Mouse (Mus musculus): ENCODE results near the gene Tead1.

The Tead1 gene

DNA sequence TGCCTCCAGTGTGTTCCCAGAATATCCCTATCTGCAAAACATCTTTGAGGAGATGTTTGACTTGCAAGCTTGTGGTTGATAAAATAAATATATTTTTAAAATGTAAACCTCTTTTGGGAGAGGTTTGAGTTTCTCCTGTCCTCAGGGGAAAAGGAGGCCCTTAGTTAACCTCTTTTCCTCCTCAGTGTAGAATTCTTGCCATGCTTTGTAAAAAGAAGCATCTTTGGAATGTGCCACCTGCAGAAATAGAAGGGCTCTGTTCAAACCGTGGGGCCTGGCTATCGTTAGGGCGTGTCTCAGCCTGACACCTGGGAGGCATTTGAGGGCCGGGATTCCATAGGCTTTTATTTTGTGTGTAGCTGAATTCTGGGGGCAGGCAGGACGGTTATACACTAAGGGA, 51.1 kb downstream of the Tead1 start:
- no peak for DNase-seq (ENCODE audit: low spot score)

DNA sequence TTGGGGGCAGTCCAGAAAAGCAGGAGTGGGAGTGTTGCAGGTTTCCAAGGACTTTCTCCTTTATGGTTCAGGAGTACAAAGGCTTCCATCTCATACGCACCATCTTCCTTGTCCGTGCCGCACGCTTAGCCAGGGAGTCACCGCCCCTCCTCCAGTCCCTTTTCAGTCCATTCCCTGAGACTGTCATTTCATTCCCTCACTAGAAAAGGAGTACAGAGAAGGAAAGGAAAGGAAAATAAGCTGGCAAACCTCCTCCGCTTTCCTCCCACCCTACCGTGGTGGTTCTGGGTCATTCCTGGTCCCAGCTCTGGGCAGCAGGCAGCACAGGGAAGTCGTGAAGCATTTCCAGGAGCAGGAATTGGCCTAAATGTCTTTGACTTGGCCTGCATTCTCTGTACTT, 52.5 kb downstream of the Tead1 start:
- no peak for DNase-seq (ENCODE audit: low spot score)

DNA sequence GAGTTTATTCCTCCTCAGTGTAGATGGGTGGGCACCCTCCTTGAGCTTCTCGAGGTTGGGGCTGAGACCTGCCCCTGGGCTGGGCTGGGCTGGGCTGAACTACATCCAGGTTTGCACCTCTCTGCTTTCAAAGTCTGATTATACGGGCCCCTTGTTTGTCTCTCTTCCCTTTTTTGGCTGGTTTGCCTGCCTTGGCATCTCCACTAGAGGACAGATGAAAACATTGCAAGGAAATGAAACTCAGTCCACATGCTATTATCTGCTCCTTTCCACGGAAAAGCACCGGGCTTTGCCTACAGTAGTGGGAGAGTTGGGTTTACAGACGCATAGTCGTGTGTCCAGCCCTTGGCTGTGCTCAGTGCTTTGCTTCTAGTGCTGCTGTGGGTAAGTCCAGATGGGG, 60.1 kb downstream of the Tead1 start:
- no peak for DNase-seq (ENCODE audit: low spot score)

DNA sequence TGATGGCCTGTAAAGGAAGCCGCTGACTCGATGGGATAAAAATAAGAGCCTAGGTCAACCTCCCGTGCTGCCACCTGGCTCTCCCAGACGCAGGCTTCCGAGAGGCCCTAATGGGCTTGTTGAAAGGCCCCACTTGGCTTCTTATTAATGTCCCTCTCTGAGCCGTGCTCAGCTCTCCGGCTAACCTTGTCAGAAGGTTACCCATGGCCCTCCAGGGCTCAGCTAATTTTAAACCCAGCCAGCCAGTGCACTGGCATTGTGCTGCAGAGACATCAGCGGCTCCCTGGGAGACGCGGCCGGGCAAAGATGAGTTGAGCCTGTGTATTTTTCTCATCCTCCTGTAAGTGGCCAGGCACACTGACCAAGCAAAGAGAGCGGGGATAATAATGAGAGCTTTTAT, 62.7 kb downstream of the Tead1 start:
- no peak for DNase-seq (ENCODE audit: low spot score)

DNA sequence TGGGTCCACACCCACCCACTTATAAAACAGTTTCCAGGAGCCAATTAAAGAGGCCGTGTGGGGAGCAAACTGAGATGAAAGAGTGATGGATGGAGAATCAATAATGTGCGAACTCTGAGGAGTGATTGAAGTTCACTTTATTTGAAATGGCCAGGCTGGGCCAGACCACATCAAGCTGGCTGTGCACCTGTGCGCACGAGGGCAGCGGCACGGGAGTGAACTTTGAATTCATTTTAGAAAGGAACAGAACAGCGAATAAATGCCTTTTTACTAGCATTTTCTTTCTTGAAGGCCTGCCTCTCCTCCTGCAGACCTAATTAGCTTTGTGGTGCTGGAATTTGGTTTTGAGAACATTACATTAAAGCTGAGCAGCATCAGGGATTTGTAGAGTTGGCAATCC, 63.9 kb downstream of the Tead1 start:
- DNase-seq (ENCODE audit: low spot score), result no peak

DNA sequence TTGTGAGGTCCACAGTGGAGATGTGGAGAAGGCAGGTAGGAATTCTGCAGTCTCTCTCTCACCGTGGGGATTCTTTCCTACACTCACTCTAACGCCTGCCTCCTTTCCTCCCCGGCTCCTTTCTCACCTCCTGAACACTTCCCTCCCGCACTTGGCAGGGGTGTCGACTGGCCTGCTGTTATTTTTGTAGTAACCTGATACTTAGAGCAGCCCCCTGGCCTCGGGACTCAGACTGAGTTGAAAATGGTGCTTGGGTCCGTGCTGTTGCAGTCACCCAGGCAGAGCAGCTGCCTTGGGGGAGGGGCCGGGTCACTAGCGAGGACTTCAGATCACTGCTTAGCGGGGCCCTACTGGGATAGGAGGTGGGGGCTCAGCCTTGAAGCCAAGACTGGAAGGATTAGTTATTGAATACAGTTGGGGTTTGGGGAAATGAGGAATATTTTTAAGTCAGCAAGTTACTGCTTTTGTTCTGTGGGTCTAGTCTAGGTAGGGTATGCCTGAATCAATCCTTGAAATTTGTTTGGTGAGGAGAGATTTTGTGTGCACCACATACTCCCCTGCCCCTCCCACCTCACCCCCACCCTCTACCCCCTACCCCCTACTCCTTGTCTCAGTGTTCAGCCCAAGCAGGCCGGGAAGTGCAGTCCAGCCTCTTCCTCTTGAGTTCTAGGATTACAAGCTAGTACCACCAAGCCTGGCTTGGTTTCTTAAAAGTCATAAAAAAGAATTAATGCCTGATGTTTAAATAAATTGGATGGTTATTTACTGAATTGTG, 64.7 kb downstream of the Tead1 start:
- no peak for DNase-seq (ENCODE audit: low spot score)

DNA sequence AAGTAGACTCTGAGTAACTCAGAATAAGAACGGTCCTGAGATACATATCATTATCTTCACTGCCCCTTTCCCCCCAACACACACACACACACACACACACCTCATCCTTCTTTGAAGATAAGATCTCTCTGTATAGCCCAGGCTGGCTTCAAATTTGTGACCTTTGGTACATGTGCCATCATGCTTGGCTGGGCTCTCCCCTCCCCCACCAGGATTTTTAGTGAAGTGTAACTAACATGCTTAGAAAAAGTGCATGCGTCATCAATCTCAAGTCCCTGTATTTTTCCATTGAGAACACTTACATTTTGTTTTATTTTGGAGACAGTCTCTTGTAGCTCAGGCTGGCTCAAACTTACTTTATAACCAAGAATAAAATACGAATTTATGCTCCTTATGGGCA, 68.1 kb downstream of the Tead1 start:
- no peak for DNase-seq (ENCODE audit: low spot score)

DNA sequence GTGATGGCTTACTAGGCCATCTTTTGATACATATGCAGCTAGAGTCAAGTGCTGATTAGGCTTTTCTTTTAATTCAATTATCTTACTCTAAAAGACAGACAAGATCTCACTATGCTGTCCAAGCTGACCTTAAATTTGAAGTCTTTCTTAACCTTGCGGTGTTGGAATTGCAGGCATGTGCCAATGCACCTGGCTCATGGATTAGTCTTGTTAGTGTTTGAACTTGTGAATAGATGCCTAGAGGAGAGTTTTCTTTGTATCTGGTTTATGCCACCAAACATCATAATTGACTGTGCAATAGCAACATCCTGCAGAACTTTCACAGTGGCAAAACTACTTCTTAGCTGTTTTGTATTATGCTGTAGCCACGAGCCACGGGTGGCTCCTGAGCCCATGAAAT, 68.7 kb downstream of the Tead1 start:
- no peak for DNase-seq (ENCODE audit: low spot score)

DNA sequence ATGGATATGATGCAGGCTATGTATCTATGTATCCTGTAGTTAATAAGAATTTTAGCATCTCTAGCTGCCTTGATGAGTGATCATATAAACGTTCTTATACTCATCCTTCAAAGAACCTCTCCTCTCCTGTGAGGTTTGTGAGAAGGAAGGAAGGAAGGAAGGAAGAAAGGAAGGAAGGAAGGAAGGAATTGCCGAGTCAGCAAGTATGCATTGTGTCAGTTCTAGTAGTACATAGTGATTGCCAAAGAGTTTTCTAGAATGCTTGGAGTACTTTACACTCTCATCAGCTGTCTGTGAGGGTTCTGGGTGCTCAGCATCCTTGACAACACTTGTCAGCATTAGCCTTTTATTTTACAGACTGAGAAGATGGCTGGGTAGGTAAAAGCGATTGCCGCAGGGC, 69.2 kb downstream of the Tead1 start:
- no peak for DNase-seq (ENCODE audit: low spot score)

DNA sequence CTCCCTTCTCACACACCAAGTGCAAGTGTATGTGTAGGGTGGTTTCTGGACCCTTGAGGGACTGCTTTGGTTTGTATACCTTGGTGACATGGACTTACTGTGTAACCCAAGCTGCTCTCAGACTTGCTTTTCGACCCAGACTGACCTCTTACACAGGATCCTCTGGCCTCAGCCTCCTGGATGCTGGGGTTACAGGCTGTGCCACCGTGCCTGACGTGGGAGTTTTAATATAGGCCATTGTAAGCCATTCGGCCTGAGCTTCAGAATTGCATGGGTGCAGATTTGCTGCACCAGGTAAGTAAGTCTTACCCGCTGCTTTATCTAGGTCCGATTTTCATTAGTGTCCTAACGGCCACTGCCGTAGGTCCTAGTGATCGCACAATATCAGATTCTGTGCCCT, 71.0 kb downstream of the Tead1 start:
- no peak for DNase-seq (ENCODE audit: low spot score)

DNA sequence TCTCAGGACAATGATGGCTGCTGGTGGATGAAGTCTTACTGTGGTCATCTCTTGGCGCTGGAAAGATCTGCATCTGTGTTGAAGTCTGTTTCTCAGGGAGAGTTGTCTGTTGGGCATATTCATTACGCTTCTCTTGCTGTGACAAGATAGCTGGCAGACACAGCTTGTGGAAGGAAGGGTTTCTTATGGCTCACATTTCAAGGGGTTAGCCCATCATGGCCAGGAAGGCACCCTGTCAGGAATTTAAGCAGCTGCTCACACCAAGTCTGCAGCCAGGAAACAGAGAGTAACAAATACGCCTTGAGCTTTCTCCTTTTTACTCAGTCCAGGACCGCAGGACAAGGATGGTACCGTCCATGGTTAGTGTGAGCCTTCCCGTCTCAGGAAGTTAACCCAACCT, 73.2 kb downstream of the Tead1 start:
- no peak for DNase-seq (ENCODE audit: low spot score)

DNA sequence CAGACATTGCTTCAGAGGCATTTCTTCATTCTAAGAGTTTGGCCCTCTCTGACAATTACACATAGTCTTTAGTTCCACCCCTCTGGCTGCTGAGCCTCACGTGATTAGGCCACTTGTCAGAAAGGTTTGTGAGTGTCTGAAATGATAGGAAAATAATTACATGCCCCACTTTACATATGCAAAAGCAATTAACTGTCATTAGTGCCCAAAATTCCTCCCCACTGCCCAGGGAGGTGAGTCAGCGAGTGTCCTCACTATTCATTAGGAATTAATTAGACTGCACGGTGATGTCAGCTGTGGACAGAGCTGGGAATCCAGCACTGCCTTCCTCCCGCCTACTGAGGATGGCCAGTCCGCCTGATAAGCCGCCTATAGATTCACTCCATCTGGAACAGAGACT, 74.2 kb downstream of the Tead1 start:
- DNase-seq (ENCODE audit: low spot score), result no peak

DNA sequence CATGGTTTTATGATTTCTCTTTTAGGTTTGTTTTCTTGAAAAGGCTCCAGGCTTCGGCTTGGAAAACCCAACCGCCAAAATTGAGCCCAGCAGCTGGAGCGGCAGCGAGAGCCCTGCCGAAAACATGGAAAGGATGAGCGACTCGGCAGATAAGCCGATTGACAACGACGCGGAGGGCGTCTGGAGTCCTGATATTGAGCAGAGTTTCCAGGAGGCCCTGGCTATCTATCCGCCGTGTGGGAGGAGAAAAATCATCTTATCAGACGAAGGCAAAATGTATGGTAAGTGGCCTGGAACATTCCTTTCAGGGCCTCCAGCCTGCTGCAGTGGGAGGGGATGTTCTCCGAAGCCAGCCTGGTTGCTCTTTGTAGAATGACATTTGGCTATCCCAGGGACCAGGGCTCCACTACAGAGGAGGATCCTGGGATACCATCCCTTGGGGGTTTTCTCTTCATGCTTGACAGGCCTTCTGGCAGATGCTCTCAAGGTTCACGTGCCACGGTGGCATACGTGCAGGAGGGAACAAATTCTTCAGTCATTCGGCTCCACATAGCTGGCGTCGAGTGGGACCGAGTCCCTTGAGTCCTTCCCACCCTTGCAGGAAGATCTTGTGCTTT, 80.3 kb downstream of the Tead1 start:
- no peak for DNase-seq (ENCODE audit: low spot score)

DNA sequence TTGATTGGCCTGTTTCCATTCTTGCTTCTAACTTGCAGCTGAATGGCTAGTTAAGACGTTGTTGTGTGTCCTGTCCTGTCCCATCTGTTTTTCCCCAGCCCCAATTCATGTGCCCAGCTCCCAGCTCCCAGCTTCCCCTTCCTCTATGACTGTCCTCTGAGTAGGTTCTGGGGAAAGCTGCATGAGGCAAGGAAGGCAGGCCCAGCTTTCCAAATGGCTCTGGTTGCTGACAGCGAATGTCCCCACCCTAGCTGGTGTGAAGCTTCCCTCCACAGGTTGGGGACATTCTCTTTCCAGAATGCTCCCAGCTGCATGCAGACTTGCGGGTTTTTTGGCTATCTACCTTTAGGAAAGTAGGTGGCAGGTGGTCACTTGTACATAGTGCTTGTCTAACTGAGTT, 81.2 kb downstream of the Tead1 start:
- no peak for DNase-seq (ENCODE audit: low spot score)

DNA sequence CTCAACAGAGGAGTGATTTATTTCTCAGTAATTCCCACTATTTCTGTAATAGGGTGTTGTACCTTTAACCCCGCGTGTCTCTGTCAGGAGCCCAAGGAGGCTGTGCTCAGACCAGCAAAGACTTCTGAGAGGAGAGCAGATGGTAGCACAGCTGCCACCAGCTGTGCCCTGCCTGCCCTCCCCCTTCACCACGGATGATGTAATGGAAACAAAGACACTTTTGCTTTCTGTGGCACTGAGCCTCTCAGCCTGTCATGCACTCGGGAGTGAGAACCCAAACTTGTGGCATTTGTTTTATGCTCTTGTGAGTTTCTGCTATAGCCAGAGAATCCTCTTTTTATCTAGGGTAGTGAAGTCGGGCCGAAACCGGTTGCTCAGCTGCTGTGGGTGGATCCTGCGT, 81.7 kb downstream of the Tead1 start:
- DNase-seq (ENCODE audit: low spot score), result no peak

DNA sequence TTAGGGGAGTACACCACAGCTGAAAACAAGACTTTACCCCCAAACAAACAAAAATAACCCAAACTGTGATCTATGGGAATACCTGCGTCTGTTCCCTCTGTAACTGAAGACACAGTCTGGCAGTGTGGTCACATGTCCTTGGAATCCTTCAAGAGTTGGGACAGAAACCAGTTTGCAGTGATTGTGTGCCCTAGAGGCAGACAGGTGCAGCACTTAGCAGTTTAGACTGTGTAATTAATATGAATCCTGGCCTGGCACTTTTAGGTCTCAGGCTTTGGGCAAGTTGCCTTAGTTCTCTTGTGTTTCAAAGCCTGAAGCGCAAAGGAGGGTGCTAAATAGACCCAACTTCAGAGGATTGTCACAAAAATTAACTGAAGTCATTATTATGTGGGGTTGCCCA, 83.8 kb downstream of the Tead1 start:
- DNase-seq (ENCODE audit: low spot score), result no peak

DNA sequence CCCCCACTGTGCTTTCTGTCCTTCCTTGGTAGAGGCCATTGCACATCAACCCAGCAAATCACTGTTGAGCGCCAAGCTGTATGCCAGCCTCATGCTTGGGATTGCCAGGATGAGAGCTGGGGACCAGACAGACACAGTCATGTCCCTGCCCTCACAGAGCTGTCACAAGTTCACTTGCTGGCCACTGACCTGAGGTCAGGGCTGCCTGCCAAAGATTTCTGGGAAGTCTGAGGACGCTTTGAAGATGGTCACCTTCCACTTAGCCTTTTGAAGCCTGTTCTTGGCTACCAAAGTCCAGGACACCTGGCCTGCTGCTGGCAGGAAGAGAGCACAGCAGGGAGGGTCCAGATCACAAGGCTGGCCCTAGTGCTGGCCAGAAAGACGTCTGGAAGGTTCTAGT, 84.4 kb downstream of the Tead1 start:
- no peak for DNase-seq (ENCODE audit: low spot score)

DNA sequence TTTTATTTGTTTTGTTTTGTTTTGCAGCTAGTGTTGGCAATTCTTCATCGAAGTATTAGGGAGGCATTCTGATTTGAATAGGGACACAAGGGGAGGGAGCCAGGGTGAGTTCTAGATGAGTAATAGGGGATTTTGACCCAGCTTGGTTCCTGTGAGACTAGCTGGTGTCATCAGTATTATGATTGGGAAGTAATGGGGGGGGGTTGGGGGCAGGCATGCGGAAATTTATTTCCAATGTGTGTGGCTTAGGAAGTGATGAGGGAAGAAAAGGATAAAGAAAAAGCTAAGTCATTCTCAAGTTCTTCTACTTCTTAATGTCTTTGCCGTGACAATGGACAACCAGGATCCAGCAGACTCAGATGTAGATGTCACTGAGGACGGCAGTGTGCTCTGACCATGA, 85.8 kb downstream of the Tead1 start:
- DNase-seq (ENCODE audit: low spot score), result no peak

DNA sequence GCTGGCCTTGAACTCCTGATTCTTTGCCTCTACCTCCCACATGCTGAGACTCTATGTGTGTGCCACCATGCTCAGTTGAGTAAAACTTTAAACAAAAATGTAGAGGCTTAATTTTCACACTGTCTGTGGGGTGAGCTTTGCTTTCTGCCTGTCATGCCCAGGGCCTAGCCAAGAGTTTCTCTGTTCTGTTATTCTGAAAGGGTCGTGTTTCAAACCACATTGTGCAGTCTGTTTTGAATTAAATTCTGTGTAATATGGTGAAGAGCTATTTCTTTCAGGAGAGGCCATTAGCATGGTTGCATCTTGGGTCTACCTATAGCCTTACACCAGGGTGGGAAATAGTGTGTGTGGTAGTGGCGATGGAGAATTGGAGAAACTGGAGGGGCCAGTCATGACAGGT, 90.7 kb downstream of the Tead1 start:
- no peak for DNase-seq (ENCODE audit: low spot score)

DNA sequence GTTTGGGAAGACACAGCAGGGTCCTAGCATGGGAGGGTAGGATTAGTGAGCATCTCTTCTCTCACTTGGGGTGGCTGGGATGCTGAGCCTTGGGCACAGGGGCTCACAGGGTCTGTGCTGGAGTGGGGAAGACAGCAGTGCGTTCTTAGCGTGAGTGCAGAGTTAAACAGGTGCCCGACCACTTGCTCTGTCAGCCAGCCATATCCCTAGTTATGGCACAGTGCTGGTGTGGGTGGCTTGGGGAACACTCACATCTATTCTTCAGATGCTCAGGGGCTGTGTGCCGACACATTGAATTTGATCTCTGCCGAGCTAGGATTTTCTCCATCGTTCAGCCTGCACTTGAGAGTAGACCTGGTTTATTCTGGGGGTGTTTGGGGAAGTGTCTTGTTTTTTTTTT, 92.3 kb downstream of the Tead1 start:
- DNase-seq (ENCODE audit: low spot score), result no peak

DNA sequence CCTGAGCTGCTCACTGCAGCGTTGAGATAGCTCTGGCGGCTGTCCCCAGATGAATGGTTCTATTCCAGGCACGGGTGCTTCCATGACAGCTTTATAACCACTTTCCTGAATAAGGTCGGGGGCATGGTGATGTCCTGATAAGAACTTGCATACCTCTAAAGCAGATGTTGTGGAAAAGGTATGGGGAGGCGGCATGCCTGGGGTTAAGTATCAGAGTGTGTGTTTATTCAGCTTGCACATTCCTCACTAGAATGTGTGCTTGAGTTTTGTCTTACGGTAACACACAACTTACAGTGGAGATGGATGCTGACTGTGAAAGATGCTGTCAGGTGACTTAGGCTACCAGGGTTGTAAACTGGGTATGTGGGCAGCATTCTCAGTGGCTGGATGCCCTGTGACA, 93.7 kb downstream of the Tead1 start:
- DNase-seq (ENCODE audit: low spot score), result no peak

DNA sequence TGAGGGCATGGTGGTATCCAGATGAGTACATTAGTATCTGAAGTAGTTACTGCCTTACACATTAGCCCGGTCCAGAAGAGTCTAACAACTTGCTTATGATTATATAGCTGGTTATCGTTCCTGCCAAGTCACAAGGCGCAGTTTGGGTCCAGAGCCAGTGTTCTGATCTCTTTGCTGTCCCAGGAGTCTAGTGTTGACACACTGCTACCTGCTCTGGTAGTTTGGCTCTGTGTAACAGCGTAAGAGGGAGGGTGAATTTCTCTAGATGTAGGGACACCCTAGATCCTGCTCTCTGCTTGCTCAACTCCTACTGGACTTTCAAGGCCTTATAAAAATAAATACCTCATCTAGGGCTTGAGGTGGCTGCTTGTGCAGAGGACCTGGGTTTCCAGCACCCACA, 94.5 kb downstream of the Tead1 start:
- DNase-seq (ENCODE audit: low spot score), result no peak

DNA sequence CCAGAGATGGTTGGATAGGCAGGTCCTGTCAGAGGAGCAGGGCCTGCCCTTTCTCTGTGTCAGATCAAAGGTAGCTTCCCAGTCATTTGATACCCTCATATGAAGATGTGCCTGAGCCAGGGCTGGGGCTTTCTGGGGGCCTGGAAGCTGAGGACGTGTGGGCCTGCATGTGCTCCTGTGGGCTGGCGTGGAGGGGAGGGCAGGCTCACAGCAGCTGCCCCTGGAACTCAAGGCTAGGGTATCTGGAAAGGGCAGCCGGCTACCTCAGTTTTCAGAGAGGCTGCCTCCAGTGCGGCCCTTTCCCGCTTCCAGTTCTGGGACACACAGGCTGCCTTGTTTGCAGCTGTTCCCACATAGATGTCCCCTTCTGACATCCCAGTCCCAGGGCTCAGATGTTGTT, 96.7 kb downstream of the Tead1 start:
- no peak for DNase-seq (ENCODE audit: low spot score)

DNA sequence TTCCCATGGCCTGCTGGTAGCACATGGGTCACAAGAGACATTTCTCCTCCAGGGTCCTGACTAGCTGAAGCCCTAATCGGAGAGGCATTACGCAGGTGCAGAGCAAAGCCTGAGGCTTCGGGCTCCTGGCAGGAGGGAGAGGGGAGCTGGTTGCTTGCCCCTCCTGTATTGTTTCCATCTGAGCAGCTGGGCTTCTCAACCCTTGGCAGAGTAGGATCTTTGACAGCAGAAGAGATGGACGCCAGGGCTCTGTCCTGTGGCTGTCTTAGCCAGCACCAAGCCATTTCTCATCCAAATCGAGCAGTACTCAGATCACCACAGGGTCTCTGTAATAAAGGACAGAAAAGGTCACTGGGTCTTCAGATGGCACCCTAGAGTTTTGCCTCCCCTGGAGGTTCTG, 97.6 kb downstream of the Tead1 start:
- DNase-seq (ENCODE audit: low spot score), result no peak

All from c-Kit-positive CD71-positive TER-119-positive erythroid progenitor cells, embryonic 14.5 days (primary cell).